Mouse (Mus musculus) monocyte, adult 2 months (primary cell): ENCODE measurements around the gene Fcgr4.
"Not testable (repeated sequence)": the region's sequence is repeated elsewhere in the genome, so short reads cannot be mapped to it uniquely, and the experiment has no call there.

Experiments
- DNase-seq, 2 experiments: peaks; one replicate each; pipeline ENCODE4 v3.0.0; 2022; ENCODE audit warnings: low spot score in 2 of 2, low read depth in 1 of 2

Gene Fcgr4

GRCm38 (mm10) chr1:171050774-171051173 is 32.1 kb downstream of the Fcgr4 start:
- DNase-seq, result no peak

- no peak for DNase-seq
These were observed 34.6 kb downstream of the Fcgr4 start for GRCm38 (mm10) chr1:171053305-171053704.

- peak in 1 of 2 experiments; percentile 51 for DNase-seq
These were observed 38.5 kb downstream of the Fcgr4 start for GRCm38 (mm10) chr1:171057253-171057652.

- DNase-seq, result peak; percentile 51 to 53
These were observed 40.5 kb downstream of the Fcgr4 start for GRCm38 (mm10) chr1:171059203-171059602.

GRCm38 (mm10) chr1:171060392-171060791 is 41.7 kb downstream of the Fcgr4 start:
- DNase-seq, result no peak

- DNase-seq, result no peak
These were observed 42.8 kb downstream of the Fcgr4 start for GRCm38 (mm10) chr1:171061566-171061965.

GRCm38 (mm10) chr1:171063569-171064490 is 45.1 kb downstream of the Fcgr4 start:
- DNase-seq, result peak; percentile 46 to 60

GRCm38 (mm10) chr1:171064491-171065242 is 45.9 kb downstream of the Fcgr4 start, which contains the start of gene Fcgr3:
Gene Fcgr3 (minus strand): TSS chr1:171064935.
- peak; percentile 89 to 94 for DNase-seq

- DNase-seq, result peak; percentile 46 to 49
These were observed 46.5 kb downstream of the Fcgr4 start for GRCm38 (mm10) chr1:171065243-171065587.

GRCm38 (mm10) chr1:171065768-171066167 is 47.0 kb downstream of the Fcgr4 start:
- peak in 1 of 2 experiments; percentile 35 for DNase-seq

GRCm38 (mm10) chr1:171066583-171066982 is 47.9 kb downstream of the Fcgr4 start:
- not testable (repeated sequence) for DNase-seq

- DNase-seq, result not testable (repeated sequence)
These were observed 49.2 kb downstream of the Fcgr4 start for GRCm38 (mm10) chr1:171067928-171068327.

GRCm38 (mm10) chr1:171069508-171069907 is 50.8 kb downstream of the Fcgr4 start:
- DNase-seq, result peak in 1 of 2 experiments; percentile 40

GRCm38 (mm10) chr1:171070879-171071278 is 52.2 kb downstream of the Fcgr4 start:
- not testable (repeated sequence) for DNase-seq

- DNase-seq, result not testable (repeated sequence)
These were observed 53.0 kb downstream of the Fcgr4 start for GRCm38 (mm10) chr1:171071726-171072125.

GRCm38 (mm10) chr1:171072217-171072616 is 53.5 kb downstream of the Fcgr4 start:
- not testable (repeated sequence) for DNase-seq

- DNase-seq, result not testable (repeated sequence)
These were observed 55.6 kb downstream of the Fcgr4 start for GRCm38 (mm10) chr1:171074283-171074682.

- not testable (repeated sequence) for DNase-seq
These were observed 57.5 kb downstream of the Fcgr4 start for GRCm38 (mm10) chr1:171076176-171076575.

GRCm38 (mm10) chr1:171077192-171077591 is 58.5 kb downstream of the Fcgr4 start:
- DNase-seq, result not testable (repeated sequence)

GRCm38 (mm10) chr1:171077955-171078354 is 59.2 kb downstream of the Fcgr4 start:
- DNase-seq, result peak in 1 of 2 experiments; percentile 55

- DNase-seq, result not testable (repeated sequence)
These were observed 59.7 kb downstream of the Fcgr4 start for GRCm38 (mm10) chr1:171078419-171078818.

GRCm38 (mm10) chr1:171079345-171079744 is 60.6 kb downstream of the Fcgr4 start:
- not testable (repeated sequence) for DNase-seq
